Mouse (Mus musculus) splenic B cell, adult 2 months (primary cell): ENCODE measurements around the gene Nrg4.
"Not testable (repeated sequence)": the region's sequence is repeated elsewhere in the genome, so short reads cannot be mapped to it uniquely, and the experiment has no call there.

Source experiments
- DNase-seq: peaks from one replicate; pipeline ENCODE4 v3.0.0-alpha.2; 2011; ENCODE audit warnings: low read depth, low spot score
- H3K27me3 ChIP-seq: 2 replicates; pipeline ENCODE4 v1.6.1; 2012; ENCODE audit warnings: mild to moderate bottlenecking, low read length, moderate library complexity, mixed read lengths; ENCODE audit not compliant: control insufficient read depth, poor library complexity, insufficient read depth, severe bottlenecking
- H3K36me3 ChIP-seq: 2 replicates; pipeline ENCODE4 v1.6.1; 2012; ENCODE audit warnings: mild to moderate bottlenecking, low read length, moderate library complexity, mixed read lengths; ENCODE audit not compliant: control insufficient read depth, poor library complexity, insufficient read depth, severe bottlenecking

Nrg4 gene

DNA sequence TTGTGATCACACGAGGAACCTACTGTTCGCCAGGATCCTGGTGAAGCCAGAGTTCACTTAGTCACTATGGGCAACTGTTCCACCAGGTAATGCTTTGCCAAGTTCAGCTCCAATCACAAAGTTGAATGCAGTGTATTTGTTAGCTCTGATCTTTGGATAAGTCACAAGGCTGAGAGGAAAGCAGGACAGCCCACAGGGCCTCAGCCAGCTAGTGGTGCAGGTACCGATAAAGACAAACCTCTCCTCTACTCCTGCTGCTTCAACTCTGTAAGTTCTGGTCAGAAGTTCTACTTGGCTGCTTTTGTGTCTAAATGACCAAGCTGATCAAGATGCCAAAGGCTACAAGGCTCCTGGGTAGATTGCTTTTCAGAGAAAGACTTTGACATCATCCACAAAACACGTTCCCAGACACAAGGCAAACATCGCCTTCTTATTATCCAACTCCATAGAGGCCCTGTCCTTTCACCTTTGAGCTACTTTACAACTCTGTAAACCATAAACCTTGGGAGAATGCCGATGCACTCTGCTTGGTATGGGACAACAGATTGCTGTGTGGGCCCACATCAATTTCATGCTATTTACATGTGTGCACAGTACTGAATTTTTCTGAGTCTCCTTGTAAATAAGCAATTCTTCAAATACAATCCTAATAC, 75.9 kb downstream of the Nrg4 start:
- DNase-seq: no peak
- Histone ChIP-seq H3K36me3 (no peaks in the 10 kb centered on the region), H3K27me3 (no peaks in the 10 kb centered on the region)

DNA sequence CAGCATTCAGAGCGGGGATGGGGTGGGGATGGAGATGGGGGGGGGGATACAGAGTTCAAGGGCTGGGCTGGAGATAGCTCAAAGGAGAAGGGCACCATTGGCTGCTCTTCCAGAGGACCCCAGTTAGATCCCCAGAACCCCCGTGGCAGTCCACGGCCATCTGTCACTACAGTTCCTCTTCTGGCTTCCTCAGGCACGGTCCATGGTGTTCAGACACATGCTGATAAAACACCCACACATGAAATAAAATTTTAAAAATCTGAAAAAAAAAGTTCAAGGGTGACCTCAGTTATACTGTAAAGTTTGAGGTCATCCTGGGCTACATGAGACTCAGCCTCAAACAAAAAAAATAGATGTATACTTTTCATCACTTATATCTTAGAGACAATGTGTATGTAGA, 78.2 kb downstream of the Nrg4 start:
- Histone ChIP-seq H3K27me3 (no peaks in the 10 kb centered on the region), H3K36me3 (no peaks in the 10 kb centered on the region)
- no peak for DNase-seq

DNA sequence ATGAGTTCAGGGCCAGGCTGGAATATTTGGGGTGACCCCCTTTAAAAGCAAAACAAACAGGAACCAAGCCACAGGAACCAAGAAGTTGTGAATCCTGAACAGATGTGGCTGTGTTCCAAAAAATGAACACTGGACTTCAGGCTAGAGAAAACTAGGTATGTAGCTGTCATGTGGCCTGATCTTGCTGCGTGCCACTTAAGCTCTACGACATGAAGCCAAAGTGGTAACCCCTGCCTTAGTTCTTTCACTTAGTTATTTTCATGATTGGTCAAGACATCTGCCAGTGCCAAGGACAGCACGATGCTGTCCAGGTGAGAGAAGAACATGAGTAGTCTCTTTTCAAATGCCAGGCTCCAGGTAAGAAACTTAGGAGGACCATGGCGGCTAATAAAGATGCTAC, 79.7 kb downstream of the Nrg4 start:
- no peaks in the 10 kb centered on the region for H3K27me3 ChIP-seq
- DNase-seq: no peak
- H3K36me3 ChIP-seq: no peaks in the 10 kb centered on the region

DNA sequence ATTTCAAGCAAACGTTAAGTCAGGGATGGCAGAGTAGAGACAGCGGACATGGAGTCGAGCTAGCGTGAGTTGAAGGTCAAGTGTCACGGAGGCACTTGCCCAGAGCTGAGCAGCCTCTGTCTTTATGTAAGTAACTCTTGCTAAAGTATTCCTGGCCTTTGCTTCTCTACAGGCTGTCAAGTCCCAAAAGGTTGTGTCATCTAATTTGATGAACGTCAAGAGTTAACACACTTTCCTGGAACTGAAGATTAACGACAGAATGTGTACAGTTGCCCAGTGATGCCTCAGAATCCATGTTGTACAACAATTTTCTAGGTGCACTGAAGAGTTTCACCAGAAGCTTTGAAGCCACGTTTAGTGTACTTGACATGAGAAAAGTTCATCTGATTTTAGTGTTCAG, 80.2 kb downstream of the Nrg4 start:
- no peak for DNase-seq
- no peaks in the 10 kb centered on the region for H3K27me3 ChIP-seq
- H3K36me3 ChIP-seq: no peaks in the 10 kb centered on the region

DNA sequence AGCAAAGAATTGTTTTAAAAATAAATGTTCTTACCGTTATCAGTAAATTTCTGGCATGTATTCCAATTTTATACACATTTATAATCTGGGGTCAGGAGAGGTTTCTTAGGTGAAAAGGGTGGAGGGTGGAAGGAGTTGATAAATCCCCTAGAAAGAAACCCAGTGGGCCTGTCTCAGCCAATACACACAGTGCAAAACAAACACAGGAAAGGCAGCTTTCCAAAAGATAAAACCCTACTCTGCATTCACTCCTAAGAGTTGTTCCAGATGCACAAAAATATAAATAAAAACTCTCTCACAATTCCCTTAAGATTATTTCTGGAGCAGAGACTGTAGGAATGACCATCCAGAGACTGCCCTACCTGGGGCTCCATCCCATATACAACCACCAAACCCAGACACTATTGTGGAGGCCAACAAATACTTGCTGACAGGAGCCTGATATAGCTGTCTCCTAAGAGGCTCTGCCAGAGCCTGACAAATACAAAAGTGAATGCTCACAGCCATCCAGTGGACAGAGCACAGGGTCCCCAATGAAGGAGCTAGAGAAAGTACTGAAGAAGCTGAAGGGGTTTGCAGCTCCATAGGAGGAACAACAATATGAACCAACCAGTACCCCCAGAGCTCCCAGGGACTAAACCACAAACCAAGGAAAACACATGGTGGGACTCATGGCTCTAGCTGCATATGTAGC, 81.4 kb downstream of the Nrg4 start:
- DNase-seq, H3K27me3 ChIP-seq, H3K36me3 ChIP-seq: not testable (repeated sequence)

DNA sequence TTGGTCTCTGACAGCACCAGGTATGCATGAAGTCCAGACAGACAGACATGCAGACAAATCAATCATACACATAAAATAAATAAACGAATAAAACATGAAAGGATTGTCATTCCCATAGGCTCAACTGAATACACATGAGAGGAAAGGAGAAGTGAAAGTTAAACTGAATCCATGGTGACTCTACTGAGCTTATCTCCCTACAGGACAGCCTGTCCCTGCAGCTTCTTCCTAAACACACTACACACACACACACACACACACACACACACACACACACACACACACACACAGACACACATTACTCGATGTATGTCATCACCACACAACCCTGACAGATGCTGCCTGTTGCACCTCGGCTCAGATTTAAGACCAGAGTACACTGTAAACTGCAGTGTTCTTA, 82.6 kb downstream of the Nrg4 start:
- Histone ChIP-seq H3K27me3 (no peaks in the 10 kb centered on the region), H3K36me3 (no peaks in the 10 kb centered on the region)
- peak; percentile 6 for DNase-seq

DNA sequence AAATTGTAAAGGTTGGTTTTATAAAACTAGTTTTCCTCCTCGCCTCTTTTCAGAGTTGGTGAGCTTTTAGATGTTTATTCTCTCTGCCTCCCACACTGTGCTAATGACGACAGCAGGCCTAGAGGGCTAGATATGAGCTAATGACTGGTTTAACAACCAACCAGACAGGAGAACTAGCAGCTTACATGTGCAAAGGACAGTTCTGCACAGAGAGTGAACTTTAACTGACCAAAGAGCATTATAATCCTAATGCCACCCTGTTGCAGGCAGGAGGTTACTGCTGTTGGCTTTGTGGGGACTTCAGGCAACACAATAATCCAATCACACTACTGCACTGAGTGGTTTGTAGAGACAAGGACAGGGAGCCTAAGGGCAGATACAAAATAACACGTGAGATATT, 83.4 kb downstream of the Nrg4 start:
- Histone ChIP-seq H3K36me3 (no peaks in the 10 kb centered on the region), H3K27me3 (no peaks in the 10 kb centered on the region)
- no peak for DNase-seq

DNA sequence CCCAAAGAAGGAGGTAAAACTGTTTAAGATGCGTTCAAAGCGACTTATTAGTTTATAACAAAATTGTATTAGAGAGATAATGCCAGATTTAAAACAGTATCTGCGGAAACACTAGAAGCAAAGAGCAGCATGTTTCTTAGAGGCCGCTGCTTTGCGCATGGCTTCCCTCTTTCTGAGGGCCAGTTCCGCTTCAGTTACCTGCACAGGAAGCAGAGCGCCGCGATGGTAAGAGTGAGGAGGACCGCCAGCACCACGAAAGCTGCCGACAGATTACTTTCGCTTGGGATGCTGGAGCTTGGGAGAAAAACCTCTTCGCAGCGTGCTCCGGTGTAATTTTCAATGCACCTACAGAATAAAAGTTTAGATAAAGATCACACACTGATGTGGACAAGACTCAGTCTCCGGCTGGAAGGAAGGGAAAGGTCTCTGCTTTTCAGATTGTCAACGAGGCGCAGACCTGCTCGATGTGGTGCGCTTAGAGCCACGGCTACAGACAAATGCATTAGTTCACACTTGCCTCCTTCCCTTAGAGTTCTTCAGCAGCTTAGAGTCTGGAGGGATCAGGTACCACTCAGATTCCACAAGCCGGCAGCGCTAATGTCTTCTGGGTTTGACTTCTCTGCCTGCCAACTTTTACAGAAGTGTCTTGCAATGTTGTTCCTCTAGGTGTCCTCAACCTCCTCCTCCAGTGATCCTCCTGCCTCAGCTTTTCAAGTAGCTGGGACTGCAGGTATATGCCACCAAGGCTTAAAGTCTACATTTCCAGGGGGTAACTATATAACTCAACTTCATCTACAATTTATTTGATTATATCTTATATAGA, 84.6 kb downstream of the Nrg4 start:
- Histone ChIP-seq H3K27me3 (no peaks in the 10 kb centered on the region), H3K36me3 (no peaks in the 10 kb centered on the region)
- peak; percentile 64 for DNase-seq

DNA sequence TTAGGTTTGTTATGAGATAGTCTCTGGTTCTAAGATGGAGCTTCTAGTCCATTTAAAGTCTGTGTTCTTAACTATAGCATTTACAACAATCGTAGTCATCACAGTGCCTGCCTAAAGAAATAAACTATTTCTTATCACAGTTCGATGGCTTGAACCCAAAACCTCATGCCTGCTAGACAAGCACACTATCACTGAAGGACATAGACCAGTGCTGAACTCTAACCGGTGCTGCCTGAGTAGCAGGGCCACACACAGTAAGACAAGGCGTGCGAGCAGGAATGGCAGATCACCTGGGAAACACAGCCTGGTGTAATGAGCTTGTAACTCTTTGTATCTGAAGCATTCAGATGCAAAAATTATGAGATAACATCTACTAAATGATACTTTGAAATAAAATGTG, 85.8 kb downstream of the Nrg4 start:
- DNase-seq: no peak
- H3K27me3 ChIP-seq: no peaks in the 10 kb centered on the region

DNA sequence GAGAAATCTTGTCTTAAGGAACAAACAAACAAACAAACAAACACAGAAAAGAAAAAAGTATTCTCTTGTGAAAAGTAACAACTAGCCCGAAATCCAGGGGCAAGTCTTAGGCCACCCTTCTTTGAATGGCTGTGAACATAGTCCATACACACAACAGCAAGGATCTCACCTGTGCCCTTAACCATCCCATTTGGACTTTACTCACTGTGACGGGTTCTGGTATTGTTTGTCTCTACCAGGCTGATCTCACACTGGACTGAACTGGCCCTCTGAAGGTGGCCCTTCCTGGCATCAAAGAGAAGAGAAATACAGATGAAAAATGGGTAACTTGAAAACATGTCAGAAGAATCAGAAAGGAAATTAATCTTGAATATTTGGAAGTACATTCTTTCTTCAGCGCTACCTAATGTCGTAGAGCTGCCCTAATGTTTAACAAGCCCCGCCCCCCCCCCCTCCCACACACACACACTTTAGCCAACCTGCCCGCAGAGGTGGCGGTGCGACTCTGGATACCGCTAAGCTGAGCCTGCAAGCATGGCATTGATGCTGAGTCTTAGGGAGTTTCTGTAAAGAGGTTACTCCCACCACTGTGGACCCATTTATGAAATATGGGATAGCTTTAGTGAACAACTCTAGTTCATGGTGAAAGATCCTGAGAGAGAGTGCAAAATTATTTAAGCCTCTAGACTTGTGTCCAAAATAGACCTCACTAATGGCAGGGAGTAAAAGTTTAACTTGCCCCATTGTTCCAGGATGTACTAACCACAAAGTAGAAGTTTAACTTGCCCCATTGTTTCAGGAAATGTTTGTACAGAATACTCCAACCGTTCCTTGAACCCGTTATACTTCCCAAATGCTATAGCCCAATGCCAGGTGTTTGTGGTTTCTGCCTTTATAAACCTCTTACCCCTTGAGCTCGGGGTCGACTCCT, 90.1 kb downstream of the Nrg4 start:
- H3K36me3 ChIP-seq: no peaks in the 10 kb centered on the region
- no peaks in the 10 kb centered on the region for H3K27me3 ChIP-seq
- DNase-seq: no peak

More for the DNA sequence above, 85.8 kb downstream of the Nrg4 start:
- H3K36me3 ChIP-seq: no peaks in the 10 kb centered on the region

DNA sequence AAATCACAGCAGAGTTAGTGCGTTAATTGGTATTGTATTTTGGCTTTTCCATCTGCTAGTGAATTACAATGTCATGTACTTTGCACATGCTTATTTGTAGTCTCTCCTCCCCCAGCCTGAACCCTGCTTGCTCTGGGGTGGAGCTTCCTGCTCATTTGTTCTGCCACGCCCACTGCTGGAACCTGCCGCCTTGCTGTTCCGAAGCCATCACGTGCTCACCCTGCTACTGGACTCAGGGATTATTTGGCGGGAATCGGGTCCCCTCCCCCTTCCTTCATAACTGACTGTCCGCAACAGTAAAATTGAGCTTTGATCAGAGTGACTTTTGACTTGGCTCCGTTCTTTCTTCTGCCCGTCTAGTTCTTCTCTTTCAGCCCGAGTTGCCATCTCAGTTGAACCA, 93.6 kb downstream of the Nrg4 start:
- not testable (repeated sequence) for H3K36me3 ChIP-seq, H3K27me3 ChIP-seq, DNase-seq

DNA sequence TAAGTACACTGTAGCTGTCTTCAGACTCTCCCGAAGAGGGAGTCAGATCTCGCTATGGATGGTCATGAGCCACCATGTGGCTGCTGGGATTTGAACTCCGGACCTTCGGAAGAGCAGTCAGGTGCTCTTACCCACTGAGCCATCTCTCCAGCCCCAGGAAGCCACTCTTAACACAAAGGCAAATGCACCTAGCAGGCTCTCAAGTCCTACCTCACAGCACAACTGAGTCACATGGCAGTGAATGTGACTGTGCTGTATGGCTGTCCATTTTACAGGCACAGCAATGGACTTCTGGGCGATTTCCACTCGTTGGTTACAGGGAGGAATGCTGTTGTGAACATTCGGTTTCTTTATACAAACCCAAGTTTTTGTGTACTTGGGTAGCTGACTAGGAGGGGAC, 94.1 kb downstream of the Nrg4 start:
- DNase-seq: no peak
- Histone ChIP-seq H3K36me3 (no peaks in the 10 kb centered on the region), H3K27me3 (no peaks in the 10 kb centered on the region)

DNA sequence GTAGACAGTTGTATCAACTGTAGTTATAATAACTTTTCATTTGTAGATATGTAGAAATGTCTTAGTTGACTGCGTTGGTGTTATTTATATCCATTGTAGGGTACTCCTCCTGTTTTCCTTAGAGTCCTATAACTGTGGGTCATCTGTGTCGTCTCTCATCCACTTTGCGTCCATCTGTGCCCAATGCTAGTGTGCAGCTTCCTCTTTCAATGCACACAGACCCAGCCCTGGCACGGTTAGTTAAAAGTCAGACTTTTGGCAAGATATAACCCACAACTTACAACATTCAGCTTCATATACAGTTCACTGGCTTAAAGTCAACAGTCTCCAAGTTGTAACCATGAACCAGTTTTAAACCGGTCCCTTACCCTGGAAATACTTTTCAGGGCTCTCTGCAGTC, 94.5 kb downstream of the Nrg4 start:
- no peaks in the 10 kb centered on the region for H3K27me3 ChIP-seq

DNA sequence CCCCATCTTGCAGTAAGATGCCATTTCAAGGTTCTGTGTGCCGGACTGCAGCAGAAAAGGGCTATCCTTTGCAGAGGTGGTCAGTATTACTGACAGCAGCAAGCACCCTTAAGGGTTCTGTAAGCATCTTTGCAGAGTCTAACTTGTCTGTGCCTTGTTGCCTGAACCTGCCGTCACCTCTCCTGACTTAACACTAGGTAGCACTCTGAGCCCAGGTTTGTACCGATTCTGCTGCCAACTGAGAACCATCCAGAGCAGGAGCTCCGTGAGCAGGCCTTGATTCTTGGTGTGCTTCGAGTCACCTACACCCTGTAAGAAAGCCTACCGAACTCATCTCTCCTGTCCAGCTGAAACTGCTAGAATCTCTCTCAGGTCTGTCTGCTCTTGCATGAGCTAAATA, 95.1 kb downstream of the Nrg4 start:
- no peaks in the 10 kb centered on the region for H3K27me3 ChIP-seq
- no peaks in the 10 kb centered on the region for H3K36me3 ChIP-seq
- peak; percentile 22 for DNase-seq

More for the DNA sequence above, 94.5 kb downstream of the Nrg4 start:
- H3K36me3 ChIP-seq: no peaks in the 10 kb centered on the region
- no peak for DNase-seq
